Mouse (Mus musculus) megakaryocyte-erythroid progenitor cell, adult 5-6 weeks (primary cell): Measurements from ENCODE around the gene Sec22c. TPM values are rescaled to one million over a fixed set of nuclear protein-coding genes. Genes with fewer than 3 reads are reported as not detected.

Experiments used
- ATAC-seq: replicated peaks from 2 replicates; pipeline ENCODE4 v1.8.0; 2016; ENCODE audit warnings: mild to moderate bottlenecking, inconsistent platforms; ENCODE audit not compliant: severe bottlenecking, poor library complexity, low FRiP score, low TSS enrichment
- total RNA-seq, 2 experiments: library from RNA; stranded (forward) in 1 of 2; stranded (reverse) in 1 of 2; fragments of 200-1000, 215-1000 nt in 1 of 2; fragments of >200 nt in 1 of 2; fragmentation: Nextera tagmentation in 1 of 2; gene quantifications; 2 replicates each; pipeline ENCODE4 v1.2.3; 2014 to 2017

Gene Sec22c
- total RNA-seq, 2 experiments from 2014 or later: 3.1 to 10.9 TPM

- peak; percentile 72 for ATAC-seq
Measured at GRCm38 (mm10) chr9:121697150-121698049, 7.9 kb downstream of the Sec22c start.

GRCm38 (mm10) chr9:121696626-121697025 lies 8.7 kb downstream of the Sec22c start:
- ATAC-seq: no peak

DNA sequence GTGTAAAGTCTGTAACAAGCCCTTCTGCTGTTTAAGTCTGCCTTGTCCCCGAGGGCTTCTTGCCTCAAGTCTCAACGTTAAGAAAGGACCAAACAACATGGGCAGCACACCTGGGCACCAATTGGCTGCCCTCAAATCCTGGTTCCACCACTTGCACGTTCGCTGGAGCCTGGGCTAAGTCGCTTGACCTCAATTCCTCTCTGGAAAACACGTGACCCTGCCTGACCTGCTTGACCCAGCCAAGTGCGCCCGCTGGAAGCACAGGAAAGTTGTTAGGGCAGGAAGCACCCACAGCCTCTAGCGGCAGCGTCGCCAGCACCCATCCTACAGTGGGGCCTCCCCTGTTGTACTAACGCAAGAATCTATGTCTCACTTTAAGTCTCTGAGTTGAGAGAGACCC lies 10.6 kb downstream of the Sec22c start:
- no peak for ATAC-seq

- no peak for ATAC-seq
Measured at GRCm38 (mm10) chr9:121690734-121691133, 14.6 kb downstream of the Sec22c start.

DNA sequence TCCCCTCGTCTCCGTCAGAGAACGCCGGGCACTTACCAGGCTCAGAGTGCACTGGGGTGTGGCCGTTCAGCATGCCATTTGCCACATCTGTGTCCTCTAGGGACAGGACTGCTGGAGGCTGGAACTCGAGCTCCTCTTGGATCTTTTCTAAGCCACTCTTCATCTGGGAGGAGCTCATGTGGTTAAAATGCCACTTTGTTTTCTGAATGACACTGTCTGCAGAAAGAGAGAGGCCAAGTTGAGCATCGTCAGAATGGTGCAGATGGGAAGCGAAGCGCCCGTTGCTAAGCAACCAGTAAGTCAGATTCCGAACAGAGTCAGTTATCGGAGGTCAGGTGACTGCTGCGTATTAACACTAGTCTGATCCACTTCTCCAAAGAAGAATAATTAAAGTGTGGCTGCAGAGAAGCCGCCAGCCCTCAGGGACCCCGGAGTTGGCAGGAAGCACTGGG lies 15.1 kb downstream of the Sec22c start:
- no peak for ATAC-seq

- no peak for ATAC-seq
Measured at GRCm38 (mm10) chr9:121684702-121685101, 20.6 kb downstream of the Sec22c start.

DNA sequence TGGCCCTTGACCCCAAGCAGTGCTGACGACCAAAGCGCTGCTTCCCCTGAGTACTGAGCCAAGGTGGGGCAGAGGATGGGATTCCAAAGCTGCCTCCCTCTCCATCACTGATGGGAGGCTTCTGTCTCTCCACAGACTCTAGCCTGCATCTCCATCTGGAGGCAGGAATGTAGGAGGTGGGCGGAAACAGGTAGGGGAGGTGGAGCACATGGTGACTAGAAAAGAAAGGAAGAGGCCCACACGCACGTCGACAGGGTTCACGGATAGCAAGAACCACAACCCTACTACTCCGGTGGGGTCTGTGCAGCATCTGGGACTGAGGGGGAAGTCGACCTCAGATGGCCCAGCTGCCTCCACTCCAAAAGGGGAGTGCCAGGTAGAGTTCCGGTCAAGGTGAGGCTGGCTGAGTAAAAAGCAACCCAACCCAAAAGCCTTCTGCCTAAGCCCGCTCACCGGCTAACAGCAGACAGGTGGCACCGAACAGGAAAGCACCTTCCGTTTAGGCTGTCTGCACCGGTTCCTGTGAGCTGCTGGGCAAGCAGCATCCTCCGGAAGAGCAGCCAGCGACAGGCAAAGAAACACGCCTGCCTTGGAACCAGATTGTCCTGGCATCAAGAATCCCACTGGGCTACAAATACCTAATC lies 23.1 kb downstream of the Sec22c start:
- no peak for ATAC-seq

DNA sequence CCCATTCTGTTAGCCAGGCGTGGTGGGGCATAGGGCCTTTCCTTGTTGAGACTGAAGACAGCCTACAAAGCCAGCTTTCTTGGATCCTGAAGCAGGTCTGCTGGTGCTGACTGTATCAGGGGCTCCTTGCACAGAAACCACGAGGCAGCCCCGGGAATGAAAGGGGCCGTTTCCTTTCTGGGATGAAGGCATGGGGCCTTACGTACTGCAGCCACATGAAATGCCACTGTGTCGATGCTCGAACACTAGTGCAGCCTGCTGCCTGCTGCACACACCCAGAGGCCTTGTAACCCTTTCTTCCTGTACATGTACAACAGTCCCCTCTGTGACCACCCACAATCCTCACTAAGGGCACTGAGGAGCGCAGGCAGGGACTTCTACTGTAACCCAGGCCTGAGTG lies 24.1 kb downstream of the Sec22c start:
- no peak for ATAC-seq

GRCm38 (mm10) chr9:121679549-121679948 lies 25.7 kb downstream of the Sec22c start:
- ATAC-seq: peak; percentile 70

- ATAC-seq: no peak
Measured at GRCm38 (mm10) chr9:121677476-121677875, 27.8 kb downstream of the Sec22c start.

DNA sequence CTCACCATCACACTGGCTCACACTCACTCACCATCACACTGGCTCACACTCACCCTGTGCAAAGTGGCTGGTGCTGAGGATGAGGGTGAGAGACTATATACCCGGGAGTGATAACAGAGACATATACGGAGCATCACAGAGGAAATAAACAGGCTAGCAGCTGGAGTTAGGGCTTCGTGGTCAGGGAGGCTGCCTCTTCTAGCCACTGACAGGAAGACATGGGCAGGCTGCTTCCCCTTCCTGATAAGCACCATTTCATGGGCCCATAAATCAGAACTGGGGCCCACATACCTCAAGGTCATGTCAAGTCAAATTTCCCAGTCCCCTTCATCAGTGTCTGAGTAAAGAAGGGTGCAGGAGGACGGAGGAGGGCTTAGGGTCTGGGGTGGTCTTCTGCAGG lies 28.2 kb downstream of the Sec22c start:
- no peak for ATAC-seq

DNA sequence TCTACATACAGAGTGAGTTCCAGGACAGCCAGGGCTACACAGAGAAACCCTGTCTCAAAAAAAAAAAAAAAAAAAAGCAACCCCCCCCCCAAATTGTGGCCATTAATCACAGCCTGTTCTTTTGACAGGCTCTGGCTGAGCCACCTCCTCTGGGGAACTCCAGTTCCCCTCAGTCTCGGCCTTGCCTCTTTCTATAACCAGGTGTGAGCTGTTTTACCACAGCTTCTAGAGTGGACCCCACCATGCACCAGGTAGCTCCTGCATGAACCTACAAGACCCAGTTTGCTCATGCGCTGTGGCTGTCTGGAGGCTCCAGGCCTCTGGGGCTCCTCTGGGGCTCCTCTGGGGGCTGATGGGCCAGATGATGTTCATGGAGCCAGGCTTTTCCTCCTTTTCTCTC lies 29.7 kb downstream of the Sec22c start:
- ATAC-seq: no peak

GRCm38 (mm10) chr9:121675011-121675410 lies 30.3 kb downstream of the Sec22c start:
- ATAC-seq: no peak

DNA sequence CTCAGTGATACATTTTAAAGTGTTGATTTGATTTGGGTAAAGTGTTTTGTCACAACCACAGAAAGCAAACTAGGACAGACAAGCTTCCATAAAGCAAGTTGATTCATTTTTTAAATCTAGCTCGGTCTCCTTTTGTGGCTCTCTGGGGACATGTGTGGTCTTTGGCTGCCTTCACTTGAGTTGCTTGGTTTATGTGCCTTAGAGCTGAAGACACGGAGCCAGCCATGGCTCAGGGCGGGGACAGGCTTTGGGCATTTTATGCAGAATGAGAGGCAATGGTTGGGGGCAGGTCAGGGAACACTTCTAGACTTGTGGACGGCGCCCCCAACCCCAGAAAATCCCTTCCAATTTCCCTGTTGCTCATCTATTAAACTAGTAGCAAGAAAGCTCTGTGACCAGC lies 31.6 kb downstream of the Sec22c start:
- no peak for ATAC-seq

- no peak for ATAC-seq
Measured at GRCm38 (mm10) chr9:121672311-121672710, 33.0 kb downstream of the Sec22c start.

DNA sequence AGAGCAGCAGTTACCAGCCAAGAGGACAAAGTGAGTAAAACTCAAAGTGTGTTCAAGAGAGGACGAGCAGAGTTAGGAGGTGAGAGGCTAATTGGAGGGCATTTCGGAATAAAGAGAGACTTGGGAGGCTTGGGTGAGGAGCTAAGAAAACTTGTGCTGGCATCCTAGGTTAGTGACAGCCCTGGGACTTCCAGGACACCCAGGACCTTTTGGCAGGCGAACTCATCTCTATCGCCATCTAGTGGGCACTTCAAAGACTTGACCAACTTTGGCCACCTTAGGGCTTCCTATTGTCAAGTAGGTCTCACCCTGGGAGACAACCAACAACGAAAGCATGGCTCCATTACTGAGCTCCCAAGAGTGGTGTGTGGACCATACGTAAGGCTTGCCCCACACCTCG lies 34.0 kb downstream of the Sec22c start:
- ATAC-seq: peak; percentile 62

GRCm38 (mm10) chr9:121669348-121669791 lies 35.9 kb downstream of the Sec22c start:
- peak; percentile 54 for ATAC-seq

- no peak for ATAC-seq
Measured at GRCm38 (mm10) chr9:121667822-121668221, 37.5 kb downstream of the Sec22c start.

DNA sequence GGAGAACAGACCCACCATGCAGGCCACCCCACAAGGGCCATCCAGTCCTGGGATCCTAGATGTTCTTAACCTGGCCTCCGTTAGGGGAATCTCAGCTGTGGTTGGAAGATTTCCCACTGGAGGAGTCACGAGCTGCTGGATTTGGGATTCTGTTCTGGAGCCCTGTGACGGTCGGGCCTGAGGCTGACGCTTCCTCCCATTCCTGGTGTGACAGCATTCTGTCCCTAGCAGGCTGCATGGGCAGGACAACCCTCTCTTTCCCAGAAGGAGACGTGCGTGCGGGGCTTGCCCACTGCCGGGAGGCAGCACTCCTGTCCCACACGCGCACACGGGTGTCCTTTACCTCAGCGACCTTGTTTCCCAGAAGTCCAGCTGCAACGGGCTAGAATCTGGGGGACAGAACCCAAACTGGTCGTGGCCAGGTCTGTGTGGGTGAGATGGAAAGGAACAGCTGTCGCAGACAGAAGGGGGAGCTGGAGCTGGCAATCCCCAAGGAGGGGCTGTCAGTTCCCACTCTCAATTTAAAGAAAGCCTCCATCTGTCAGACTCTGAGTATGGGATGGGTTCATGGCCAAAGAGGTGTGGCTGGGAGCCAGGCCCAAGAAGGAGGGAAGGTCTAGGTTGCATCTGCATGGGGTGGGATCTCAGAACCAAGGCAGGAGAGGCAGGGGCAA lies 38.2 kb downstream of the Sec22c start:
- no peak for ATAC-seq

DNA sequence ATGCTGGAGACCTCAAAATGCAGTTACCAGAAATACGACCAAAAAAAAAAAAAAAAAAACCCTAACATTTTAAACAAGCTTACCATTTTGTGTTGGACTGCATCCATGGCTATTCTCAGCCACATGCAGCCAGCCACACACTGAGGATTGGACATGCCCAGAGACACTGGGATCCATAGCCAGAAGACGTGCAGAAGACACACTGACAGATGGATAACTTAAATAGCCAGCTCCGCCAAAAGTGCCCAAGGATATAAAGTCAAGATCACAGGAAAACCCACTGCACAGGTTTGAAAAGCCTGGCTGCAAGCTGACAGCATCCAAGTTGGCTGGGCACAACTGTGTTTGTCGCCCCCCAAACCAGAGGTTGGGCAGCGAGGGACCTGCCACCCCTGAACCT lies 41.2 kb downstream of the Sec22c start:
- no peak for ATAC-seq
